Mouse (Mus musculus): Measurements from ENCODE around the gene Rdh1.

- TF ChIP-seq POLR2A (IDR thresholded peaks at IDR 0.05; ENCODE audit: low read depth, low read length) (no peak), ZC3H11A (IDR thresholded peaks at IDR 0.05; ENCODE audit: low read depth, low read length) (no peak), RAD21 (IDR thresholded peaks at IDR 0.05; ENCODE audit: low read depth, low read length) (no peak), EP300 (IDR thresholded peaks at IDR 0.05; ENCODE audit: low read length) (no peak)
Measured at GRCm38 (mm10) chr10:127748847-127749612, 10.5 kb upstream of the Rdh1 start.

Data from CH12.LX (cell line).